Mouse (Mus musculus): Measurements from ENCODE around the gene Ptchd1. TPM values are rescaled to one million over a fixed set of nuclear protein-coding genes. Genes with fewer than 3 reads are reported as not detected.

Gene Ptchd1
- total RNA-seq, 4 experiments from 2014 or later, result 6.8 to 12.0 (median 9.6) TPM

Other genes with a start within 250 kb of the Ptchd1 start
- gene Gm15155, start 927 bp upstream of the Ptchd1 start, total RNA-seq (2022), result not detected

Measured in layer of hippocampus, adult 8-10 months (tissue).